Mouse (Mus musculus): ENCODE data around the gene Gm128. TPM values are rescaled to one million over a fixed set of nuclear protein-coding genes. Genes with fewer than 3 reads are reported as not detected.

Gm128 gene
- polyA plus RNA-seq, 1 experiment from 2014 or later = not detected

GRCm38 (mm10) chr3:95261975-95262374 lies 20.6 kb upstream of the Gm128 start:
- Histone ChIP-seq H3K9ac (ENCODE audit: low read depth, low read length) (no peak overlapping the region), H3K27me3 (ENCODE audit: control insufficient read depth, insufficient read depth, low read length) (no peaks in the 10 kb centered on the region), H3K9me3 (ENCODE audit: control insufficient read depth, low read length) (no peaks in the 10 kb centered on the region), H3K4me1 (replicated peaks; ENCODE audit: control insufficient read depth, insufficient read depth, low read length) (no peaks in the 10 kb centered on the region), H3K27ac (ENCODE audit: low read depth, low read length) (no peak overlapping the region), H3K36me3 (ENCODE audit: control insufficient read depth, insufficient read depth, low read length) (peaks cover 5% of the 10 kb centered on the region; the same call in 1 of the 2 replicates), H3K4me2 (replicated peaks; ENCODE audit: low read depth, low read length) (no peak overlapping the region), H3K4me3 (ENCODE audit: low read depth, low read length) (no peak overlapping the region)
- DNase-seq (ENCODE audit: low spot score) (no peak), ATAC-seq (ENCODE audit: low FRiP score) (no peak)
- 88% methylated on average over 4 of the region's 4 CpGs for WGBS

GRCm38 (mm10) chr3:95256931-95257330 lies 15.5 kb upstream of the Gm128 start:
- Histone ChIP-seq H3K9me3 (ENCODE audit: control insufficient read depth, low read length) (no peaks in the 10 kb centered on the region), H3K9ac (ENCODE audit: low read depth, low read length) (no peak overlapping the region), H3K36me3 (ENCODE audit: control insufficient read depth, insufficient read depth, low read length) (0 out of 2 replicates have a peak, but pooled peaks cover 2% of the 10 kb centered on the region), H3K27me3 (ENCODE audit: control insufficient read depth, insufficient read depth, low read length) (no peaks in the 10 kb centered on the region), H3K4me2 (replicated peaks; ENCODE audit: low read depth, low read length) (no peak overlapping the region), H3K27ac (ENCODE audit: low read depth, low read length) (no peak overlapping the region), H3K4me1 (replicated peaks; ENCODE audit: control insufficient read depth, insufficient read depth, low read length) (no peaks in the 10 kb centered on the region), H3K4me3 (ENCODE audit: low read depth, low read length) (no peak overlapping the region)
- ATAC-seq (ENCODE audit: low FRiP score) (no peak), DNase-seq (ENCODE audit: low spot score) (no peak)
- 83% methylated on average over 5 of the region's 5 CpGs for WGBS

- Histone ChIP-seq H3K27me3 (ENCODE audit: control insufficient read depth, insufficient read depth, low read length) (no peaks in the 10 kb centered on the region), H3K9me3 (ENCODE audit: control insufficient read depth, low read length) (no peaks in the 10 kb centered on the region), H3K36me3 (ENCODE audit: control insufficient read depth, insufficient read depth, low read length) (0 out of 2 replicates have a peak, but pooled peaks cover 2% of the 10 kb centered on the region), H3K27ac (ENCODE audit: low read depth, low read length) (no peak within 1 kb of the TSS), H3K9ac (ENCODE audit: low read depth, low read length) (no peak within 1 kb of the TSS), H3K4me2 (replicated peaks; ENCODE audit: low read depth, low read length) (no peak within 1 kb of the TSS), H3K4me1 (replicated peaks; ENCODE audit: control insufficient read depth, insufficient read depth, low read length) (no peaks in the 10 kb centered on the region), H3K4me3 (ENCODE audit: low read depth, low read length) (no peak within 1 kb of the TSS)
- DNase-seq (ENCODE audit: low spot score) (no peak), ATAC-seq (ENCODE audit: low FRiP score) (no peak)
- WGBS = 60% methylated on average over 7 of the region's 7 CpGs
These were observed 9.5 kb upstream of the Gm128 start, which contains the start of gene Bnipl for GRCm38 (mm10) chr3:95250783-95251424. Bnipl (minus strand) TSS chr3:95251193.

- no peak overlapping the region for H3K4me3 ChIP-seq (ENCODE audit: low read depth, low read length)
- no peak overlapping the region for H3K27ac ChIP-seq (ENCODE audit: low read depth, low read length)
- no peaks in the 10 kb centered on the region for H3K4me1 ChIP-seq (replicated peaks; ENCODE audit: control insufficient read depth, insufficient read depth, low read length)
- no peaks in the 10 kb centered on the region for H3K9me3 ChIP-seq (ENCODE audit: control insufficient read depth, low read length)
- no peak for ATAC-seq (ENCODE audit: low FRiP score)
- no peaks in the 10 kb centered on the region for H3K27me3 ChIP-seq (ENCODE audit: control insufficient read depth, insufficient read depth, low read length)
- no peak overlapping the region for H3K9ac ChIP-seq (ENCODE audit: low read depth, low read length)
- no peak overlapping the region for H3K4me2 ChIP-seq (replicated peaks; ENCODE audit: low read depth, low read length)
- 0 out of 2 replicates have a peak, but pooled peaks cover 2% of the 10 kb centered on the region for H3K36me3 ChIP-seq (ENCODE audit: control insufficient read depth, insufficient read depth, low read length)
- 80% methylated on average over 5 of the region's 5 CpGs for WGBS
- no peak for DNase-seq (ENCODE audit: low spot score)
These were observed 9.0 kb upstream of the Gm128 start for GRCm38 (mm10) chr3:95250361-95250760.

- Histone ChIP-seq H3K27me3 (ENCODE audit: control insufficient read depth, insufficient read depth, low read length) (no peaks in the 10 kb centered on the region), H3K4me2 (replicated peaks; ENCODE audit: low read depth, low read length) (no peak overlapping the region), H3K4me3 (ENCODE audit: low read depth, low read length) (no peak overlapping the region), H3K4me1 (replicated peaks; ENCODE audit: control insufficient read depth, insufficient read depth, low read length) (no peaks in the 10 kb centered on the region), H3K9me3 (ENCODE audit: control insufficient read depth, low read length) (no peaks in the 10 kb centered on the region), H3K9ac (ENCODE audit: low read depth, low read length) (no peak overlapping the region), H3K27ac (ENCODE audit: low read depth, low read length) (no peak overlapping the region), H3K36me3 (ENCODE audit: control insufficient read depth, insufficient read depth, low read length) (no peaks in the 10 kb centered on the region)
- no peak for ATAC-seq (ENCODE audit: low FRiP score)
- 67% methylated on average over 1 of the region's 1 CpGs for WGBS
- no peak for DNase-seq (ENCODE audit: low spot score)
These were observed 6.4 kb upstream of the Gm128 start for GRCm38 (mm10) chr3:95247660-95248336.

DNA sequence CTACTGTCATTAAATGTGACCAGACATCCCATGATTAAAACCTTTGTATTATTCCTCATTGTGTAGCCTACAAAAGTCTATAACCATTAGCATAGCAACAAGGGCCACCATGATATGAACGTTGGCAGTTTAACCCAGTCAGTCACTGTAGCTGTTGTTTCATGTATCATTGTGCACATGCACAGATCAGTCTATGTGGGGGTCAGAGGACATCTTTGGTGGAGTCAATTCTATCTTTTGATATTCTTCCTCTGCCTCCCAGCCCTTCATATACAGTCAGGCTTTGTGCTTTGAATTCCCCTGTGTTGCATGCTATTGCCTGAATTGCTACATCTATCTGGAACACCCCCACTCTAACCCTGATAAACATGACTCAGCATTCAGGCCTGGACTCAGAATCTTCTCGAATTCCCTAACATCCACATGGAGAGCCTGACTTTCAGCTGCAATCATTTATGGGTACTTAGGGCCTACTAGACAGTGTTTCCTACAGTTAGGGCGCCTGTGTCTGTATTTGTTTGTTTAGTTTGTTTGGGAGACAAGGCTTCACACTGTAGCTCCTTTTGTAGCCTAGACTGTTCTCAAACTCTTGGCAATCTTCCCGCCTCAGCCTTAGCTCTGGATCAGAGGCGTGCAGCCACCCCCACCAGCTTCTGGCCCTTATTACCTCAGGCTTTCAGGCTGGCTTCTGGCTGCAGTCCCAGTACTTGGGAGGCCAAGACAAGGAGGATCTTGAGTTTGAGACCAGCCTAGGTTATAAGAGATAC lies 5.2 kb upstream of the Gm128 start:
- no peaks in the 10 kb centered on the region for H3K27me3 ChIP-seq (ENCODE audit: control insufficient read depth, insufficient read depth, low read length)
- 85% methylated on average over 5 of the region's 5 CpGs for WGBS
- DNase-seq (ENCODE audit: low spot score) = no peak
- no peak overlapping the region for H3K27ac ChIP-seq (ENCODE audit: low read depth, low read length)
- no peaks in the 10 kb centered on the region for H3K36me3 ChIP-seq (ENCODE audit: control insufficient read depth, insufficient read depth, low read length)
- no peak overlapping the region for H3K4me2 ChIP-seq (replicated peaks; ENCODE audit: low read depth, low read length)
- ATAC-seq (ENCODE audit: low FRiP score) = no peak
- H3K4me1 ChIP-seq (replicated peaks; ENCODE audit: control insufficient read depth, insufficient read depth, low read length) = no peaks in the 10 kb centered on the region
- H3K9ac ChIP-seq (ENCODE audit: low read depth, low read length) = no peak overlapping the region
- no peaks in the 10 kb centered on the region for H3K9me3 ChIP-seq (ENCODE audit: control insufficient read depth, low read length)
- no peak overlapping the region for H3K4me3 ChIP-seq (ENCODE audit: low read depth, low read length)

DNA sequence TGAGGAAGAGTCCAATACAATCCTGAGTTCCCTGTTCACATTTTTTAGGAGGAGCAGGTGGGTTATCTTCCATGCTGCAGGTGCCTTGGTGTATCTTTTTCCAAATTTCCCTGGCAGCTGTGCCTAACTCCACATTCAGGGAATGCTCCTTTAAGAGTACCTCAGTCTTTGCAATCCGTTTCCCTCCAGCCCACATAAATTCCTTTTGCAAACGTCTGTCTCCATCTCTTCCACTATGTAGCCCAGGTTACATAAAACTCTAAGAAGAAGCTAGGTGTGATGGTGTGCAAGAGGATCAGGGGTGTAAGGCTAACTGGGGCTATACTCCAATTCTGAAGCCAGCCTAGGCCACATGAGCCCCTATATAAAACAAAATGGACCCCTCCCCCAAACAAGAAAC lies 1.7 kb upstream of the Gm128 start:
- Histone ChIP-seq H3K4me1 (replicated peaks; ENCODE audit: control insufficient read depth, insufficient read depth, low read length) (no peaks in the 10 kb centered on the region), H3K27ac (ENCODE audit: low read depth, low read length) (no peak overlapping the region), H3K9me3 (ENCODE audit: control insufficient read depth, low read length) (no peaks in the 10 kb centered on the region), H3K4me2 (replicated peaks; ENCODE audit: low read depth, low read length) (no peak overlapping the region), H3K9ac (ENCODE audit: low read depth, low read length) (no peak overlapping the region), H3K4me3 (ENCODE audit: low read depth, low read length) (no peak overlapping the region), H3K27me3 (ENCODE audit: control insufficient read depth, insufficient read depth, low read length) (no peaks in the 10 kb centered on the region), H3K36me3 (ENCODE audit: control insufficient read depth, insufficient read depth, low read length) (0 out of 2 replicates have a peak, but pooled peaks cover 2% of the 10 kb centered on the region)
- no peak for DNase-seq (ENCODE audit: low spot score)
- no peak for ATAC-seq (ENCODE audit: low FRiP score)
- WGBS = 83% methylated on average over 2 of the region's 2 CpGs

DNA sequence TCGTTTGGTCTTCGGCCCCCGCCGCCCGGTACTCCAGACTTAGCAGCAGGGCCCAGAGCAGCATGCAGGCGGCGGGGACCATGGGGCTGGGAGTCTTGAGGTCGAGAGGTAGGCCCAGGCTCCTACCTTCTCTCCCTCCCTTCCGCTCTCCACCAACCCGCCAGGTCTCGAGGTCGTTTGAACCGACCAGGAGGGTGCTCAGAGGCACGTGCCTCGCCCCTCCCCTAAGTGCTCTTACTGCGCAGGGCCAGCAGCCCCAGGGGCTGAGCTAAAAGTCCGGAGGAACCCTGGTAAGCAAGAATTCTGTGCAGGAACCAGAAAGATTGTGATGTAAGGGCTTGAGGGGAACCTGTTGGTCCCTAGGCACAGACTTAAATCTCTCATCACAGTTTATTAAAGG lies 498 bp downstream of the Gm128 start:
- H3K4me2 ChIP-seq (replicated peaks; ENCODE audit: low read depth, low read length) = no peak overlapping the region
- ATAC-seq (ENCODE audit: low FRiP score) = no peak
- DNase-seq (ENCODE audit: low spot score) = no peak
- no peaks in the 10 kb centered on the region for H3K4me1 ChIP-seq (replicated peaks; ENCODE audit: control insufficient read depth, insufficient read depth, low read length)
- 0 out of 2 replicates have a peak, but pooled peaks cover 11% of the 10 kb centered on the region for H3K36me3 ChIP-seq (ENCODE audit: control insufficient read depth, insufficient read depth, low read length)
- no peak overlapping the region for H3K9ac ChIP-seq (ENCODE audit: low read depth, low read length)
- H3K27ac ChIP-seq (ENCODE audit: low read depth, low read length) = no peak overlapping the region
- 27% methylated on average over 16 of the region's 17 CpGs for WGBS
- H3K27me3 ChIP-seq (ENCODE audit: control insufficient read depth, insufficient read depth, low read length) = no peaks in the 10 kb centered on the region
- no peaks in the 10 kb centered on the region for H3K9me3 ChIP-seq (ENCODE audit: control insufficient read depth, low read length)
- no peak overlapping the region for H3K4me3 ChIP-seq (ENCODE audit: low read depth, low read length)

Data from hindbrain, embryonic 11.5 days (tissue).